Mouse (Mus musculus): ENCODE measurements at regions not wholly inside any gene's neighbourhood (a gene's known extent, or its start where the extent isn't known, plus 50 kb on each side); places are given as distances from the start of the nearest gene placed in this dataset.

GRCm38 (mm10) chr15:52565449-52565851 lies 1319.3 kb upstream of the Gm7489 start:
- DNase-seq (ENCODE audit: extremely low spot score), result no peak

GRCm38 (mm10) chr15:52570256-52570655 lies 1314.5 kb upstream of the Gm7489 start:
- no peak for DNase-seq (ENCODE audit: extremely low spot score)

- no peak for DNase-seq (ENCODE audit: extremely low spot score)
Measured at GRCm38 (mm10) chr15:52577614-52578013, 1307.1 kb upstream of the Gm7489 start.

- no peak for DNase-seq (ENCODE audit: extremely low spot score)
Measured at GRCm38 (mm10) chr15:52589391-52589790, 1295.3 kb upstream of the Gm7489 start.

GRCm38 (mm10) chr15:52599511-52599910 lies 1285.2 kb upstream of the Gm7489 start:
- no peak for DNase-seq (ENCODE audit: extremely low spot score)

GRCm38 (mm10) chr15:52599957-52600356 lies 1284.7 kb upstream of the Gm7489 start:
- no peak for DNase-seq (ENCODE audit: extremely low spot score)

GRCm38 (mm10) chr15:52639790-52640189 lies 1244.9 kb upstream of the Gm7489 start:
- DNase-seq (ENCODE audit: extremely low spot score), result no peak

GRCm38 (mm10) chr15:52645961-52646360 lies 1238.7 kb upstream of the Gm7489 start:
- DNase-seq (ENCODE audit: extremely low spot score), result no peak

GRCm38 (mm10) chr15:52657916-52658315 lies 1226.8 kb upstream of the Gm7489 start:
- DNase-seq (ENCODE audit: extremely low spot score), result no peak

Data from embryo, embryonic 9.5 days (tissue).